Mouse (Mus musculus): ENCODE measurements around the gene Gm4353.

DNA sequence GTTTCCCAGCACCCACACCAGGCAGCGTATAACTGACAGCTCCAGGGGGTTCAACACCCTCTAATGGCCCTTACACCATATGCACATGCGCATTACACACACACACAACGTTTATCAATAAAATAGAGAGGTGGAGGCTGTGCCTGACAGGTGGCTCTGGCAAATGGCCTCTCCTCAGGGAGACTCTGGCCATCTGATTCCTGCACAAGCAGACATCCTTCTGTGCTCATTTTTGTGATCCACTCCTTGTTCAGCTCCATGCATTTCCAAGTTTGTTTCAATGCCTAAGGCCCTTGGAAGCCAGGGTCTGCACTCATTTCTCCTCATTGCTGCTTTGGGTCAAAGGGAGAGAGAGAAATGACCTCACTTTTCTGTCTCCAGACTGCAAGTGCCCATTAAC lies 26.2 kb upstream of the Gm4353 start:
- no peak for TF ChIP-seq FLI1 (IDR thresholded peaks at IDR 0.05; ENCODE audit: low read length)
- TF ChIP-seq GATA1 (IDR thresholded peaks at IDR 0.05; ENCODE audit: borderline replicate concordance, low read length), result no peak

Data from megakaryocyte, embryonic 14.5 days (primary cell).